Mouse (Mus musculus): ENCODE results near the gene Disc1. TPM values are rescaled to one million over a fixed set of nuclear protein-coding genes. Genes with fewer than 3 reads are reported as not detected.
A peak's percentile ranks its signal among the peaks of the same experiment; 100 is the strongest.

Gene Disc1
- polyA plus RNA-seq, 1 experiment from 2014 or later, result 2.3 TPM

- 15% methylated on average over 8 of the region's 8 CpGs for WGBS
- Histone ChIP-seq H3K36me3 (ENCODE audit: control insufficient read depth, insufficient read depth) (no peaks in the 10 kb centered on the region), H3K27ac (ENCODE audit: low read length) (peak overlapping the region; percentile 92), H3K9ac (ENCODE audit: low read length) (no peak overlapping the region), H3K9me3 (replicated peaks; ENCODE audit: control insufficient read depth, low read length) (no peaks in the 10 kb centered on the region), H3K4me3 (ENCODE audit: low read length) (no peak overlapping the region), H3K4me2 (ENCODE audit: low read depth, low read length) (peak overlapping the region; percentile 26; the same call in 1 of the 2 replicates), H3K27me3 (ENCODE audit: control insufficient read depth, insufficient read depth, low read length) (no peaks in the 10 kb centered on the region), H3K4me1 (ENCODE audit: control insufficient read depth, insufficient read depth, low read length) (peaks cover 40% of the 10 kb centered on the region)
- peak; percentile 80 for ATAC-seq (replicated peaks; ENCODE audit: extremely low read depth, insufficient read depth, low FRiP score)
Measured at GRCm38 (mm10) chr8:125292933-125293591, 239.1 kb downstream of the Disc1 start.

GRCm38 (mm10) chr8:125299248-125299647 is 245.3 kb downstream of the Disc1 start:
- H3K27ac ChIP-seq (ENCODE audit: low read length), result no peak overlapping the region

GRCm38 (mm10) chr8:125301931-125302361 is 248.0 kb downstream of the Disc1 start:
- Histone ChIP-seq H3K9me3 (replicated peaks; ENCODE audit: control insufficient read depth, low read length) (peaks cover 3% of the 10 kb centered on the region), H3K4me1 (ENCODE audit: control insufficient read depth, insufficient read depth, low read length) (peaks cover 2% of the 10 kb centered on the region), H3K27me3 (ENCODE audit: control insufficient read depth, insufficient read depth, low read length) (no peaks in the 10 kb centered on the region), H3K4me3 (ENCODE audit: low read length) (no peak overlapping the region), H3K27ac (ENCODE audit: low read length) (no peak overlapping the region), H3K4me2 (ENCODE audit: low read depth, low read length) (no peak overlapping the region), H3K36me3 (ENCODE audit: control insufficient read depth, insufficient read depth) (no peaks in the 10 kb centered on the region), H3K9ac (ENCODE audit: low read length) (no peak overlapping the region)
- WGBS, result 55% methylated on average over 8 of the region's 8 CpGs
- no peak for ATAC-seq (replicated peaks; ENCODE audit: extremely low read depth, insufficient read depth, low FRiP score)

More at GRCm38 (mm10) chr8:125299248-125299647, 245.3 kb downstream of the Disc1 start:
- H3K4me3 ChIP-seq (ENCODE audit: low read length), result no peak overlapping the region
- no peak overlapping the region for H3K4me2 ChIP-seq (ENCODE audit: low read depth, low read length)
- H3K36me3 ChIP-seq (ENCODE audit: control insufficient read depth, insufficient read depth), result no peaks in the 10 kb centered on the region
- no peak overlapping the region for H3K9ac ChIP-seq (ENCODE audit: low read length)
- no peaks in the 10 kb centered on the region for H3K9me3 ChIP-seq (replicated peaks; ENCODE audit: control insufficient read depth, low read length)
- no peak for ATAC-seq (replicated peaks; ENCODE audit: extremely low read depth, insufficient read depth, low FRiP score)
- WGBS, result 36% methylated on average over 4 of the region's 4 CpGs
- peaks cover 4% of the 10 kb centered on the region for H3K4me1 ChIP-seq (ENCODE audit: control insufficient read depth, insufficient read depth, low read length)
- H3K27me3 ChIP-seq (ENCODE audit: control insufficient read depth, insufficient read depth, low read length), result no peaks in the 10 kb centered on the region

GRCm38 (mm10) chr8:125306665-125307064 is 252.7 kb downstream of the Disc1 start:
- no peak overlapping the region for H3K4me3 ChIP-seq (ENCODE audit: low read length)
- no peaks in the 10 kb centered on the region for H3K36me3 ChIP-seq (ENCODE audit: control insufficient read depth, insufficient read depth)
- ATAC-seq (replicated peaks; ENCODE audit: extremely low read depth, insufficient read depth, low FRiP score), result no peak
- peaks cover 2% of the 10 kb centered on the region; the same call in 1 of the 2 replicates for H3K4me1 ChIP-seq (ENCODE audit: control insufficient read depth, insufficient read depth, low read length)
- no peak overlapping the region for H3K9ac ChIP-seq (ENCODE audit: low read length)
- 88% methylated on average over 10 of the region's 10 CpGs for WGBS
- H3K27ac ChIP-seq (ENCODE audit: low read length), result no peak overlapping the region
- peaks cover 3% of the 10 kb centered on the region for H3K9me3 ChIP-seq (replicated peaks; ENCODE audit: control insufficient read depth, low read length)
- no peaks in the 10 kb centered on the region for H3K27me3 ChIP-seq (ENCODE audit: control insufficient read depth, insufficient read depth, low read length)
- H3K4me2 ChIP-seq (ENCODE audit: low read depth, low read length), result no peak overlapping the region

GRCm38 (mm10) chr8:125309985-125310384 is 256.0 kb downstream of the Disc1 start:
- Histone ChIP-seq H3K27ac (ENCODE audit: low read length) (no peak overlapping the region), H3K4me3 (ENCODE audit: low read length) (no peak overlapping the region), H3K36me3 (ENCODE audit: control insufficient read depth, insufficient read depth) (no peaks in the 10 kb centered on the region), H3K27me3 (ENCODE audit: control insufficient read depth, insufficient read depth, low read length) (no peaks in the 10 kb centered on the region), H3K4me1 (ENCODE audit: control insufficient read depth, insufficient read depth, low read length) (peaks cover 9% of the 10 kb centered on the region), H3K4me2 (ENCODE audit: low read depth, low read length) (no peak overlapping the region), H3K9ac (ENCODE audit: low read length) (no peak overlapping the region), H3K9me3 (replicated peaks; ENCODE audit: control insufficient read depth, low read length) (no peaks in the 10 kb centered on the region; the same call in 1 of the 2 replicates)
- ATAC-seq (replicated peaks; ENCODE audit: extremely low read depth, insufficient read depth, low FRiP score), result no peak
- 82% methylated on average over 14 of the region's 14 CpGs for WGBS

Small RNA genes lying within 50 kb of the gene (microRNA-seq; reads per million reads assigned to microRNA genes)
- gene Gm22197, result not detected

Other genes with a start within 250 kb of the Disc1 start
- 120 and 129 TPM in 2 replicates for gene Gnpat, start 191.2 kb upstream of the Disc1 start, polyA plus RNA-seq (2015; fragmentation: Nextera tagmentation; extraction: Ambion mirVana)
- gene 2810004N23Rik, start 191.1 kb upstream of the Disc1 start, polyA plus RNA-seq (2015; fragmentation: Nextera tagmentation; extraction: Ambion mirVana), result 51.4 and 52.2 TPM in 2 replicates
- gene Exoc8, start 156.5 kb upstream of the Disc1 start, polyA plus RNA-seq (2015; fragmentation: Nextera tagmentation; extraction: Ambion mirVana), result 6.9 and 7.3 TPM in 2 replicates
- gene Sprtn, start 156.3 kb upstream of the Disc1 start, polyA plus RNA-seq (2015; fragmentation: Nextera tagmentation; extraction: Ambion mirVana), result 8.3 and 8.5 TPM in 2 replicates
- 17.8 and 19.5 TPM in 2 replicates for gene Egln1, start 104.9 kb upstream of the Disc1 start, polyA plus RNA-seq (2015; fragmentation: Nextera tagmentation; extraction: Ambion mirVana)
- 91.8 and 98.2 TPM in 2 replicates for gene Tsnax, start 41.2 kb upstream of the Disc1 start, polyA plus RNA-seq (2015; fragmentation: Nextera tagmentation; extraction: Ambion mirVana)

All from heart, embryonic 16.5 days (tissue).